Mouse (Mus musculus): ENCODE data around the gene Rptor.
A peak's percentile ranks its signal among the peaks of the same experiment; 100 is the strongest.

Gene Rptor

GRCm38 (mm10) chr11:119653336-119653735, 50.6 kb downstream of the Rptor start:
- no peak for DNase-seq (ENCODE audit: low spot score)

- DNase-seq (ENCODE audit: low spot score): peak; percentile 9
Measured at GRCm38 (mm10) chr11:119657534-119657933, 54.8 kb downstream of the Rptor start.

GRCm38 (mm10) chr11:119659296-119659695, 56.6 kb downstream of the Rptor start:
- DNase-seq (ENCODE audit: low spot score): no peak

GRCm38 (mm10) chr11:119661479-119661878, 58.8 kb downstream of the Rptor start:
- DNase-seq (ENCODE audit: low spot score): peak; percentile 43

- no peak for DNase-seq (ENCODE audit: low spot score)
Measured at GRCm38 (mm10) chr11:119663876-119664275, 61.2 kb downstream of the Rptor start.

- no peak for DNase-seq (ENCODE audit: low spot score)
Measured at GRCm38 (mm10) chr11:119664678-119665307, 62.1 kb downstream of the Rptor start.

GRCm38 (mm10) chr11:119665308-119665702, 62.6 kb downstream of the Rptor start:
- no peak for DNase-seq (ENCODE audit: low spot score)

- DNase-seq (ENCODE audit: low spot score): no peak
Measured at GRCm38 (mm10) chr11:119666567-119667108, 63.9 kb downstream of the Rptor start.

- peak; percentile 40 for DNase-seq (ENCODE audit: low spot score)
Measured at GRCm38 (mm10) chr11:119670690-119671666, 68.3 kb downstream of the Rptor start.

- DNase-seq (ENCODE audit: low spot score): no peak
Measured at GRCm38 (mm10) chr11:119672041-119672440, 69.3 kb downstream of the Rptor start.

GRCm38 (mm10) chr11:119672775-119673174, 70.1 kb downstream of the Rptor start:
- no peak for DNase-seq (ENCODE audit: low spot score)

- no peak for DNase-seq (ENCODE audit: low spot score)
Measured at GRCm38 (mm10) chr11:119674835-119675234, 72.1 kb downstream of the Rptor start.

- no peak for DNase-seq (ENCODE audit: low spot score)
Measured at GRCm38 (mm10) chr11:119675546-119675945, 72.8 kb downstream of the Rptor start.

- no peak for DNase-seq (ENCODE audit: low spot score)
Measured at GRCm38 (mm10) chr11:119676751-119677411, 74.2 kb downstream of the Rptor start.

GRCm38 (mm10) chr11:119678427-119678826, 75.7 kb downstream of the Rptor start:
- DNase-seq (ENCODE audit: low spot score): no peak

- DNase-seq (ENCODE audit: low spot score): no peak
Measured at GRCm38 (mm10) chr11:119680735-119681134, 78.0 kb downstream of the Rptor start.

- DNase-seq (ENCODE audit: low spot score): no peak
Measured at GRCm38 (mm10) chr11:119682285-119682684, 79.6 kb downstream of the Rptor start.

GRCm38 (mm10) chr11:119683796-119684195, 81.1 kb downstream of the Rptor start:
- DNase-seq (ENCODE audit: low spot score): no peak

GRCm38 (mm10) chr11:119685477-119685876, 82.8 kb downstream of the Rptor start:
- no peak for DNase-seq (ENCODE audit: low spot score)

GRCm38 (mm10) chr11:119685910-119686659, 83.4 kb downstream of the Rptor start:
- DNase-seq (ENCODE audit: low spot score): no peak

- no peak for DNase-seq (ENCODE audit: low spot score)
Measured at GRCm38 (mm10) chr11:119687316-119687715, 84.6 kb downstream of the Rptor start.

GRCm38 (mm10) chr11:119687966-119688365, 85.3 kb downstream of the Rptor start:
- DNase-seq (ENCODE audit: low spot score): no peak

All from spleen, adult 12 weeks (tissue).